In the genomic region with DNA sequence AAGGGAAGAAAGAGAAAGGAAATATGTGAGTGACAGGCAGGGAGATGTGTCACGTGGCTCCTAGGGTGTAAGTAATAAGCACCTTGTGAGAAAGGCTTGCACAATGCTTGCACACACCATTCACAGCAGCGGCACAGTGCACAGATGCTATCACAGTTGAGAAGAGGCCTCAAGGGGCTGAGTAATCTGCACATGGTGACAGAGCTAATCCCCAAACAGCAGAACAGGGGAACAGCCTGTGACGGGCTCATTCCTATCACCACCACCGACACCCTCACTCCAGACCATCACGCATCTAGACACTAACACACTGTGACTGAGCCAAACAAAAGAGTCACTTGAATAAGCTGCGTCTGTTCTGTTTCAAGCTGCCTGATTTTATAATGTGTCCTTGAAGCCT, we compare ENCODE assay signal across 7 mouse cellular contexts.
A peak's percentile ranks its signal among the peaks of the same experiment; 100 is the strongest.
DNase-seq lines count a peak whose midpoint lies in the region; ATAC-seq and TF ChIP-seq lines count a peak whose summit lies in the region.

No protein-coding gene starts in this region.

- H3K9me3 ChIP-seq in forebrain, embryonic 13.5 days (replicated peaks): no peaks in the 10 kb centered on the region
- no peaks in the 10 kb centered on the region for H3K9me3 ChIP-seq in midbrain, embryonic 16.5 days (replicated peaks; ENCODE audit: control insufficient read depth, low read length, poor library complexity, severe bottlenecking)

- H3K27me3 ChIP-seq in forebrain, embryonic 13.5 days: no peaks in the 10 kb centered on the region
- no peaks in the 10 kb centered on the region for H3K27me3 ChIP-seq in midbrain, embryonic 16.5 days (ENCODE audit: control insufficient read depth, insufficient read depth, low read depth, low read length)

- peak; percentile 16 for DNase-seq in brain, adult 2 months (ENCODE audit: low read depth, low spot score)
- DNase-seq in layer of hippocampus, adult 2 months (ENCODE audit: low spot score in 2 of 2): peak; percentile 16 to 26
- DNase-seq in kidney, adult 18-20 months: no peak
- no peak for DNase-seq in urinary bladder, postnatal 10 days (ENCODE audit: low spot score)
- DNase-seq in gastrocnemius, adult 8-10 months (ENCODE audit: low spot score in 2 of 2): no peak

- ATAC-seq in forebrain, embryonic 13.5 days: peak; percentile 92
- peak; percentile 28; the same call in 1 of the 2 replicates for ATAC-seq in midbrain, embryonic 16.5 days

- H3K27ac ChIP-seq in forebrain, embryonic 13.5 days: 0 out of 2 replicates have a peak overlapping the region, but pooled peaks have one; percentile 1
- H3K27ac ChIP-seq in layer of hippocampus, adult 2 months: no peak overlapping the region
- H3K27ac ChIP-seq in midbrain, embryonic 16.5 days (ENCODE audit: low read length): no peak overlapping the region

- no peaks in the 10 kb centered on the region for H3K36me3 ChIP-seq in forebrain, embryonic 13.5 days (ENCODE audit: poor library complexity, severe bottlenecking)
- no peaks in the 10 kb centered on the region for H3K36me3 ChIP-seq in midbrain, embryonic 16.5 days (ENCODE audit: control insufficient read depth, insufficient read depth, low read length)

- no peaks in the 10 kb centered on the region for H3K4me1 ChIP-seq in forebrain, embryonic 13.5 days
- H3K4me1 ChIP-seq in midbrain, embryonic 16.5 days (ENCODE audit: control insufficient read depth, insufficient read depth, low read length): peaks cover 2% of the 10 kb centered on the region; the same call in 1 of the 2 replicates

- WGBS in forebrain, embryonic 13.5 days: 26% methylated on average over 6 of the region's 6 CpGs
- 11% methylated on average over 6 of the region's 6 CpGs for WGBS in midbrain, embryonic 16.5 days

- no peak for TF ChIP-seq CTCF in layer of hippocampus, adult 2 months (conservative IDR thresholded peaks at IDR 0.05)

- no peak overlapping the region for H3K9ac ChIP-seq in forebrain, embryonic 13.5 days
- H3K9ac ChIP-seq in midbrain, embryonic 16.5 days (ENCODE audit: low read depth, low read length): no peak overlapping the region

- no peak overlapping the region for H3K4me2 ChIP-seq in forebrain, embryonic 13.5 days
- no peak overlapping the region for H3K4me2 ChIP-seq in midbrain, embryonic 16.5 days (ENCODE audit: low read length)

- no peak overlapping the region for H3K4me3 ChIP-seq in forebrain, embryonic 13.5 days
- no peak overlapping the region for H3K4me3 ChIP-seq in layer of hippocampus, adult 2 months
- no peak overlapping the region for H3K4me3 ChIP-seq in midbrain, embryonic 16.5 days (ENCODE audit: low read depth, low read length)

Comparison
In these comparisons a context has a peak if more than half of its experiments do, and no peak if none do; other contexts are left out.
1. DNase-seq: peak in brain, adult 2 months (single experiment) and layer of hippocampus, adult 2 months (2 of 2); none in kidney, adult 18-20 months (single experiment), urinary bladder, postnatal 10 days (single experiment) and gastrocnemius, adult 8-10 months (0 of 2).